Comparison of ENCODE assay signal across 16 mouse cellular contexts in genomic region chr19:37565806-37566205, GRCm38 (mm10). TPM values are rescaled to one million over a fixed set of nuclear protein-coding genes. Genes with fewer than 3 reads are reported as not detected.
DNase-seq lines count a peak whose midpoint lies in the region; ATAC-seq and TF ChIP-seq lines count a peak whose summit lies in the region.
"Had no signal": no experiment of that assay in that cellular context is flagged by ENCODE, and none has a peak within 500 bp of the region (broad histone marks: within the 10 kb centered on the region; RNA-seq: fewer than 3 reads in every experiment).

No protein-coding gene starts in this region.

- no peak overlapping the region for H3K4me3 ChIP-seq in liver, embryonic 14.5 days (ENCODE audit: insufficient read depth in 1 of 2, low read depth in 2 of 2, low read length in 2 of 2)
- no peak overlapping the region for H3K4me3 ChIP-seq in MEL (ENCODE audit: control insufficient read depth in 1 of 2, insufficient read depth in 1 of 2, low read depth in 2 of 2, low read length in 2 of 2)
- H3K4me3 ChIP-seq: embryonic facial prominence, embryonic 12.5 days; forebrain, embryonic 12.5 days; midbrain, embryonic 10.5 days had no signal

- no peak overlapping the region for H3K9ac ChIP-seq in liver, embryonic 14.5 days (replicated peaks)
- H3K9ac ChIP-seq in MEL (ENCODE audit: control insufficient read depth, low read depth, low read length, poor library complexity, severe bottlenecking): no peak overlapping the region
- H3K9ac ChIP-seq: embryonic facial prominence, embryonic 12.5 days; forebrain, embryonic 12.5 days had no signal

- no peaks in the 10 kb centered on the region for H3K36me3 ChIP-seq in liver, embryonic 14.5 days (replicated peaks; ENCODE audit: control insufficient read depth, insufficient read depth, low read depth)
- peaks cover 7 to 26% of the 10 kb centered on the region in 2 experiments for H3K36me3 ChIP-seq in MEL (ENCODE audit: control insufficient read depth in 1 of 2, insufficient read depth in 2 of 2, low read length in 2 of 2)
- H3K36me3 ChIP-seq: embryonic facial prominence, embryonic 12.5 days; forebrain, embryonic 12.5 days; midbrain, embryonic 10.5 days had no signal

- WGBS in liver, embryonic 14.5 days (ENCODE audit: insufficient replicate concordance): 43% methylated on average over 7 of the region's 7 CpGs

- H3K27ac ChIP-seq in liver, embryonic 14.5 days: no peak overlapping the region
- H3K27ac ChIP-seq in MEL (ENCODE audit: control insufficient read depth, low read depth, low read length): no peak overlapping the region
- H3K27ac ChIP-seq: embryonic facial prominence, embryonic 12.5 days; forebrain, embryonic 12.5 days; midbrain, embryonic 10.5 days had no signal

- 0 out of 2 replicates have a peak, but pooled peaks have one; percentile 13 for TF ChIP-seq EP300 in liver, embryonic 14.5 days (IDR thresholded peaks at IDR 0.05; ENCODE audit: low read depth)
- peak; percentile 65 to 79; a peak in 3 of 4 replicates for TF ChIP-seq EP300 in MEL (IDR thresholded peaks at IDR 0.05; ENCODE audit: low read depth in 1 of 2, low read length in 2 of 2)

- H3K27me3 ChIP-seq in liver, embryonic 14.5 days (ENCODE audit: control insufficient read depth, insufficient read depth, low read length): no peaks in the 10 kb centered on the region
- H3K27me3 ChIP-seq in MEL (ENCODE audit: control insufficient read depth in 1 of 2, insufficient read depth in 2 of 2, low read length in 2 of 2): no peaks in the 10 kb centered on the region
- H3K27me3 ChIP-seq: embryonic facial prominence, embryonic 12.5 days had no signal

- H3K4me1 ChIP-seq in liver, embryonic 14.5 days (replicated peaks; ENCODE audit: control insufficient read depth in 2 of 2, insufficient read depth in 2 of 2, low read length in 1 of 2): peaks cover 15 to 20% of the 10 kb centered on the region in 2 experiments
- H3K4me1 ChIP-seq in MEL (ENCODE audit: control insufficient read depth in 1 of 2, insufficient read depth in 2 of 2, low read length in 2 of 2): peaks cover 17 to 19% of the 10 kb centered on the region in 2 experiments
- H3K4me1 ChIP-seq: embryonic facial prominence, embryonic 12.5 days; midbrain, embryonic 10.5 days had no signal

- TF ChIP-seq RAD21 in MEL (IDR thresholded peaks at IDR 0.05; ENCODE audit: low read depth, low read length): peak; percentile 68

- H3K4me2 ChIP-seq in liver, embryonic 14.5 days (ENCODE audit: low read depth): no peak overlapping the region
- H3K4me2 ChIP-seq: embryonic facial prominence, embryonic 12.5 days; forebrain, embryonic 12.5 days had no signal

- no peak for TF ChIP-seq CTCF in liver, embryonic 14.5 days (IDR thresholded peaks at IDR 0.05; ENCODE audit: low read depth)
- TF ChIP-seq CTCF in MEL (IDR thresholded peaks at IDR 0.05 in 2 of 3, conservative IDR thresholded peaks at IDR 0.05 in 1 of 3; ENCODE audit: control insufficient read depth in 1 of 3, insufficient read depth in 1 of 3, low read depth in 2 of 3, low read length in 3 of 3, poor library complexity in 1 of 3, severe bottlenecking in 1 of 3): peak in 2 of 3 experiments; percentile 32 to 65; a peak in 4 of 6 replicates

- TF ChIP-seq POLR2A in MEL (IDR thresholded peaks at IDR 0.05; ENCODE audit: control insufficient read depth in 1 of 2, insufficient read depth in 1 of 2, low read depth in 1 of 2, low read length in 2 of 2, poor library complexity in 1 of 2): no peak

- ATAC-seq in liver, embryonic 14.5 days (ENCODE audit: insufficient read depth): no peak
- no peak for ATAC-seq in granulocyte monocyte progenitor cell, adult 5-6 weeks (replicated peaks; ENCODE audit: poor library complexity, severe bottlenecking)

- peaks cover 42% of the 10 kb centered on the region for H3K79me2 ChIP-seq in MEL (ENCODE audit: control insufficient read depth, insufficient read depth, low read length, poor library complexity)

- no peaks in the 10 kb centered on the region for H3K9me3 ChIP-seq in liver, embryonic 14.5 days (ENCODE audit: control insufficient read depth, low read length)
- H3K9me3 ChIP-seq in MEL (replicated peaks; ENCODE audit: insufficient read depth, low read length): no peaks in the 10 kb centered on the region
- H3K9me3 ChIP-seq: embryonic facial prominence, embryonic 12.5 days; forebrain, embryonic 12.5 days; midbrain, embryonic 10.5 days had no signal

- peak; percentile 53 for DNase-seq in heart, adult 11 months
- no peak for DNase-seq in heart, adult 18-20 months
- no peak for DNase-seq in liver, embryonic 14.5 days (ENCODE audit: low read depth in 3 of 3, low spot score in 3 of 3)
- DNase-seq in liver (no peak), MEL (ENCODE audit: low read depth, low spot score) (peak; percentile 67)
- DNase-seq in induced T-regulatory cell, adult 2 months (ENCODE audit: low read depth): peak; percentile 37
- DNase-seq in left cerebral cortex, adult 11 months (ENCODE audit: low spot score): no peak
- DNase-seq: cerebellum, adult 18-20 months; gastrocnemius, postnatal 25 days; heart, postnatal 14 days; kidney, adult 11 months; lung, adult 2 months had no signal

TF ChIP-seq in MEL, 35 proteins besides CTCF, POLR2A, EP300 and RAD21:
- TF ChIP-seq KAT2A (conservative IDR thresholded peaks at IDR 0.05; ENCODE audit: low read depth, low read length) (no peak), ZMIZ1 (IDR thresholded peaks at IDR 0.05; ENCODE audit: low read depth, low read length) (no peak), POLR2AphosphoS5 (IDR thresholded peaks at IDR 0.05; ENCODE audit: borderline replicate concordance, low read depth, low read length) (no peak), ZC3H11A (IDR thresholded peaks at IDR 0.05; ENCODE audit: low read depth, low read length) (0 out of 2 replicates have a peak, but pooled peaks have one; percentile 20), TBP (IDR thresholded peaks at IDR 0.05; ENCODE audit: low read depth, low read length) (no peak), TCF12 (IDR thresholded peaks at IDR 0.05; ENCODE audit: low read depth, low read length) (no peak), NELFE (IDR thresholded peaks at IDR 0.05; ENCODE audit: low read depth, low read length) (no peak), JUND (IDR thresholded peaks at IDR 0.05; ENCODE audit: low read depth, low read length) (no peak), MAZ (IDR thresholded peaks at IDR 0.05; ENCODE audit: low read depth, low read length) (no peak), MAFK (IDR thresholded peaks at IDR 0.05; ENCODE audit: borderline replicate concordance, low read depth, low read length) (no peak), MAX (IDR thresholded peaks at IDR 0.05; ENCODE audit: low read length) (no peak), ZNF384 (IDR thresholded peaks at IDR 0.05; ENCODE audit: low read depth, low read length) (0 out of 2 replicates have a peak, but pooled peaks have one; percentile 20), TAL1 (IDR thresholded peaks at IDR 0.05; ENCODE audit: low read length) (no peak), NRF1 (IDR thresholded peaks at IDR 0.05; ENCODE audit: insufficient read depth, low read depth, low read length, poor library complexity, severe bottlenecking) (no peak), USF1 (IDR thresholded peaks at IDR 0.05; ENCODE audit: low read depth, low read length) (no peak), MYB (IDR thresholded peaks at IDR 0.05; ENCODE audit: low read depth, low read length) (peak; percentile 85), GATA1 (IDR thresholded peaks at IDR 0.05; ENCODE audit: low read depth, low read length) (peak; percentile 90), E2F4 (IDR thresholded peaks at IDR 0.05; ENCODE audit: borderline replicate concordance, low read depth, low read length) (no peak), CHD2 (IDR thresholded peaks at IDR 0.05; ENCODE audit: low read length) (no peak), GABPA (IDR thresholded peaks at IDR 0.05; ENCODE audit: low read depth, low read length) (no peak), ZKSCAN1 (IDR thresholded peaks at IDR 0.05; ENCODE audit: low read depth, low read length) (no peak), ELF1 (IDR thresholded peaks at IDR 0.05; ENCODE audit: low read depth, low read length) (no peak), HCFC1 (IDR thresholded peaks at IDR 0.05; ENCODE audit: low read depth, low read length) (no peak), BHLHE40 (IDR thresholded peaks at IDR 0.05; ENCODE audit: borderline replicate concordance, low read depth, low read length) (no peak), SMC3 (IDR thresholded peaks at IDR 0.05; ENCODE audit: low read depth, low read length) (peak; percentile 48), RCOR1 (IDR thresholded peaks at IDR 0.05; ENCODE audit: low read depth, low read length) (no peak), ETS1 (IDR thresholded peaks at IDR 0.05; ENCODE audit: low read depth, low read length) (no peak), UBTF (IDR thresholded peaks at IDR 0.05; ENCODE audit: borderline replicate concordance, insufficient read depth, low read depth, low read length) (no peak), MXI1 (IDR thresholded peaks at IDR 0.05; ENCODE audit: low read depth, low read length) (no peak), USF2 (IDR thresholded peaks at IDR 0.05; ENCODE audit: borderline replicate concordance in 1 of 2, insufficient read depth in 1 of 2, low read depth in 1 of 2, low read length in 2 of 2) (no peak), CHD1 (IDR thresholded peaks at IDR 0.05; ENCODE audit: low read depth, low read length) (no peak), MYC (IDR thresholded peaks at IDR 0.05; ENCODE audit: low read depth, low read length) (0 out of 2 replicates have a peak, but pooled peaks have one; percentile 24), POLR2AphosphoS2 (IDR thresholded peaks at IDR 0.05; ENCODE audit: low read length) (no peak), SIN3A (IDR thresholded peaks at IDR 0.05; ENCODE audit: low read length) (peak; percentile 52), MEF2A (IDR thresholded peaks at IDR 0.05; ENCODE audit: extremely low read depth, insufficient replicate concordance, low read depth, low read length, poor library complexity, severe bottlenecking) (no peak)
TF ChIP-seq in MEL: peak in this region for 7.

RNA-seq across cellular contexts. Expression of gene Exoc6, which starts 15.6 kb away (rescaled TPM):
- 10 to 100 TPM; 32.9 to 33.2 TPM for total RNA-seq in heart, adult 18-20 months (2021)
- 11.4 and 17.3 TPM in 2 replicates for polyA plus RNA-seq in liver, embryonic 14.5 days (2012; rRNA removed)
- polyA plus RNA-seq in liver, embryonic 14.5 days (2014; fragmentation: Nextera tagmentation; extraction: Ambion mirVana): 31.6 and 32.4 TPM in 2 replicates
- 30.2 and 30.9 TPM in 2 replicates for total RNA-seq in MEL (2012; rRNA removed)
- 10 to 100 TPM in 1 of 2 experiments, not detected in 1; 41.2 TPM for polyA plus RNA-seq in MEL (2012; ENCODE audit: insufficient read depth in 1 of 2, insufficient read length in 2 of 2, low read depth in 1 of 2, low replicate concordance in 2 of 2, missing spikeins in 1 of 2)
- 36.4 and 44.3 TPM in 2 replicates for total RNA-seq in granulocyte monocyte progenitor cell, adult 5-6 weeks (2014; fragmentation: Nextera tagmentation)
- total RNA-seq in granulocyte monocyte progenitor cell, adult 5-6 weeks (2017): 73.0 and 73.8 TPM in 2 replicates

Comparison
In these comparisons a context has a peak if more than half of its experiments do, and no peak if none do; other contexts are left out.
1. DNase-seq: peak in heart, adult 11 months (single experiment), MEL (single experiment) and induced T-regulatory cell, adult 2 months (single experiment); none in heart, adult 18-20 months (0 of 2), liver, embryonic 14.5 days (0 of 3), liver (single experiment) and left cerebral cortex, adult 11 months (single experiment).